Mouse (Mus musculus) limb, embryonic 14.5 days (tissue): ENCODE measurements at regions not wholly inside any gene's neighbourhood (a gene's known extent, or its start where the extent isn't known, plus 50 kb on each side); places are given as distances from the start of the nearest gene placed in this dataset.
A peak's percentile ranks its signal among the peaks of the same experiment; 100 is the strongest.

ENCODE experiments used
- ATAC-seq: fragments of 200-750 bp; cut with Nextera tagmentation; 2 replicates; pipeline ENCODE4 v1.8.0; 2017; ENCODE audit warnings: low read depth, moderate number of reproducible peaks, moderate TSS enrichment; ENCODE audit not compliant: low FRiP score
- DNase-seq: peaks from one replicate; pipeline ENCODE4 v3.0.0-alpha.2; 2015; ENCODE audit warnings: low spot score
- H3K27ac ChIP-seq: fragments of 300-500 bp; sonication (generic); replicated peaks from 2 replicates; pipeline ENCODE4 v1.5.1; 2014; ENCODE audit warnings: low read depth, mild to moderate bottlenecking, low read length, moderate library complexity, mixed read lengths
- H3K27me3 ChIP-seq: fragments of 300-500 bp; sonication (generic); 2 replicates; pipeline ENCODE4 v1.6.1; 2014; ENCODE audit warnings: low read length, mixed read lengths; ENCODE audit not compliant: control insufficient read depth, insufficient read depth
- H3K36me3 ChIP-seq: fragments of 300-500 bp; sonication (generic); 2 replicates; pipeline ENCODE4 v1.6.1; 2014; ENCODE audit warnings: mild to moderate bottlenecking, low read length, moderate library complexity, mixed read lengths; ENCODE audit not compliant: control insufficient read depth, insufficient read depth
- H3K4me1 ChIP-seq: fragments of 300-500 bp; sonication (generic); 2 replicates; pipeline ENCODE4 v1.6.1; 2014; ENCODE audit warnings: antibody characterized with exemption, low read length, mixed read lengths; ENCODE audit not compliant: control insufficient read depth, insufficient read depth
- H3K4me2 ChIP-seq: fragments of 300-500 bp; sonication (generic); replicated peaks from 2 replicates; pipeline ENCODE4 v1.6.1; 2014; ENCODE audit warnings: low read depth, mild to moderate bottlenecking, low read length, moderate library complexity; ENCODE audit not compliant: severe bottlenecking
- H3K4me3 ChIP-seq: fragments of 300-500 bp; sonication (generic); replicated peaks from 2 replicates; pipeline ENCODE4 v1.5.1; 2014; ENCODE audit warnings: low read length
- H3K9ac ChIP-seq: fragments of 300-500 bp; sonication (generic); 2 replicates; pipeline ENCODE4 v1.6.1; 2014; ENCODE audit warnings: mild to moderate bottlenecking, low read depth, low read length, moderate library complexity; ENCODE audit not compliant: severe bottlenecking
- H3K9me3 ChIP-seq: fragments of 300-500 bp; sonication (generic); 2 replicates; pipeline ENCODE4 v1.6.1; 2016; ENCODE audit warnings: low read length; ENCODE audit not compliant: control insufficient read depth
- POLR2A ChIP-seq: fragments of 200-500 bp; IDR thresholded peaks from 2 replicates; pipeline ENCODE4 v1.8.0; 2012; ENCODE audit warnings: inconsistent platforms, mild to moderate bottlenecking, moderate library complexity, borderline replicate concordance; ENCODE audit not compliant: insufficient read depth, insufficient read length; ENCODE audit errors: extremely low read depth
- WGBS: fragments of 180-500 bp; shearing (Covaris S2); extraction: QIAGEN DNeasy Blood & Tissue Kit; methylation state at CpG from one replicate; pipeline ENCODE4 v1.1.7; 2014; 5-methylcytosine and 5-hydroxymethylcytosine counted together

- Histone ChIP-seq H3K4me3 (no peak overlapping the region), H3K4me1 (peaks cover 17% of the 10 kb centered on the region), H3K4me2 (no peak overlapping the region), H3K27ac (no peak overlapping the region; the same call in 1 of the 2 replicates), H3K9me3 (no peaks in the 10 kb centered on the region), H3K36me3 (no peaks in the 10 kb centered on the region), H3K27me3 (no peaks in the 10 kb centered on the region), H3K9ac (no peak overlapping the region)
- peak; percentile 72 for DNase-seq
- 40% methylated on average over 4 of the region's 4 CpGs for WGBS
- no peak for TF ChIP-seq POLR2A
- ATAC-seq, result no peak
These were observed 55.4 kb downstream of the Ppp1r3c start for GRCm38 (mm10) chr19:36681056-36681455.

GRCm38 (mm10) chr19:36680322-36680721 lies 56.1 kb downstream of the Ppp1r3c start:
- H3K9ac ChIP-seq, result no peak overlapping the region
- peaks cover 17% of the 10 kb centered on the region for H3K4me1 ChIP-seq
- H3K4me3 ChIP-seq, result no peak overlapping the region
- H3K4me2 ChIP-seq, result no peak overlapping the region
- H3K27me3 ChIP-seq, result no peaks in the 10 kb centered on the region
- no peak for ATAC-seq
- no peak for TF ChIP-seq POLR2A
- no peaks in the 10 kb centered on the region for H3K36me3 ChIP-seq
- 78% methylated on average over 2 of the region's 2 CpGs for WGBS
- no peak for DNase-seq
- H3K9me3 ChIP-seq, result no peaks in the 10 kb centered on the region
- no peak overlapping the region for H3K27ac ChIP-seq

- TF ChIP-seq POLR2A, result no peak
- Histone ChIP-seq H3K36me3 (no peaks in the 10 kb centered on the region), H3K27me3 (no peaks in the 10 kb centered on the region), H3K4me1 (peaks cover 17% of the 10 kb centered on the region), H3K4me3 (no peak overlapping the region), H3K9ac (no peak overlapping the region), H3K27ac (peak overlapping the region; percentile 15; the same call in 1 of the 2 replicates), H3K4me2 (no peak overlapping the region), H3K9me3 (no peaks in the 10 kb centered on the region)
- no peak for DNase-seq
- ATAC-seq, result 0 out of 2 replicates have a peak, but pooled peaks have one; percentile 20
- WGBS, result 22% methylated on average over 4 of the region's 4 CpGs
These were observed 57.2 kb downstream of the Ppp1r3c start for GRCm38 (mm10) chr19:36679028-36679820.

- no peak for ATAC-seq
- 0 out of 2 replicates have a peak overlapping the region, but pooled peaks have one; percentile 15 for H3K27ac ChIP-seq
- no peak overlapping the region for H3K9ac ChIP-seq
- no peaks in the 10 kb centered on the region for H3K36me3 ChIP-seq
- DNase-seq, result no peak
- peaks cover 17% of the 10 kb centered on the region for H3K4me1 ChIP-seq
- 56% methylated on average over 7 of the region's 7 CpGs for WGBS
- H3K4me3 ChIP-seq, result no peak overlapping the region
- H3K4me2 ChIP-seq, result no peak overlapping the region
- H3K9me3 ChIP-seq, result no peaks in the 10 kb centered on the region
- no peaks in the 10 kb centered on the region for H3K27me3 ChIP-seq
- no peak for TF ChIP-seq POLR2A
These were observed 57.9 kb downstream of the Ppp1r3c start for GRCm38 (mm10) chr19:36678382-36679027.

GRCm38 (mm10) chr19:36677101-36678081 lies 59.1 kb downstream of the Ppp1r3c start:
- 77% methylated on average over 18 of the region's 18 CpGs for WGBS
- no peaks in the 10 kb centered on the region for H3K27me3 ChIP-seq
- no peak overlapping the region for H3K4me2 ChIP-seq
- TF ChIP-seq POLR2A, result no peak
- H3K4me1 ChIP-seq, result peaks cover 17% of the 10 kb centered on the region
- ATAC-seq (no peak), DNase-seq (no peak)
- no peak overlapping the region for H3K4me3 ChIP-seq
- no peak overlapping the region for H3K9ac ChIP-seq
- H3K36me3 ChIP-seq, result no peaks in the 10 kb centered on the region
- no peaks in the 10 kb centered on the region for H3K9me3 ChIP-seq
- H3K27ac ChIP-seq, result 0 out of 2 replicates have a peak overlapping the region, but pooled peaks have one; percentile 30
